Mouse (Mus musculus) spleen, embryonic (tissue): ENCODE results near the gene Mrap2.
"Not testable (repeated sequence)": the region's sequence is repeated elsewhere in the genome, so short reads cannot be mapped to it uniquely, and the experiment has no call there.

ENCODE experiments used
- CTCF ChIA-PET: fragments of 350-600 bp; sonication (Branson Sonifier 250); formaldehyde crosslinking; loops from one replicate; lab custom pipeline; 2022; lab: Charles Lee

The Mrap2 gene

GRCm38 (mm10) chr9:87144106-87144505 lies at the start of gene Mrap2:
Gene Mrap2 (plus strand): TSS chr9:87144306.
- CTCF ChIA-PET, result no interaction called here

GRCm38 (mm10) chr9:87097989-87098388 lies 46.1 kb upstream of the Mrap2 start:
- CTCF ChIA-PET, result no interaction called here

- CTCF ChIA-PET, result no interaction called here
These were observed 29.1 kb upstream of the Mrap2 start for GRCm38 (mm10) chr9:87115019-87115418.

GRCm38 (mm10) chr9:87115456-87115931 lies 28.6 kb upstream of the Mrap2 start:
- CTCF ChIA-PET, result no interaction called here

GRCm38 (mm10) chr9:87115978-87116377 lies 28.1 kb upstream of the Mrap2 start:
- CTCF ChIA-PET, result no interaction called here

- CTCF ChIA-PET, result no interaction called here
These were observed 25.1 kb upstream of the Mrap2 start for GRCm38 (mm10) chr9:87118996-87119395.

GRCm38 (mm10) chr9:87121956-87122493 lies 22.1 kb upstream of the Mrap2 start:
- CTCF ChIA-PET, result no interaction called here

- CTCF ChIA-PET, result not testable (repeated sequence)
These were observed 17.1 kb upstream of the Mrap2 start for GRCm38 (mm10) chr9:87127046-87127445.

- CTCF ChIA-PET, result no interaction called here
These were observed 8.1 kb upstream of the Mrap2 start for GRCm38 (mm10) chr9:87135765-87136558.

- CTCF ChIA-PET, result no interaction called here
These were observed 1.0 kb upstream of the Mrap2 start for GRCm38 (mm10) chr9:87143076-87143475.

GRCm38 (mm10) chr9:87144532-87144931 lies 426 bp downstream of the Mrap2 start:
- CTCF ChIA-PET, result no interaction called here

GRCm38 (mm10) chr9:87145180-87145579 lies 1.1 kb downstream of the Mrap2 start:
- CTCF ChIA-PET, result no interaction called here

- CTCF ChIA-PET, result no interaction called here
These were observed 1.6 kb downstream of the Mrap2 start for GRCm38 (mm10) chr9:87145671-87146070.

- CTCF ChIA-PET, result no interaction called here
These were observed 2.3 kb downstream of the Mrap2 start for GRCm38 (mm10) chr9:87146400-87146799.

GRCm38 (mm10) chr9:87147927-87148326 lies 3.8 kb downstream of the Mrap2 start:
- CTCF ChIA-PET, result no interaction called here

- CTCF ChIA-PET, result interaction anchor here (0.7 kb wide), 1 partner anchor 27 kb away, joined by 3 read pairs; no protein-coding TSS in a partner anchor
These were observed 8.7 kb downstream of the Mrap2 start for GRCm38 (mm10) chr9:87152641-87153325.

GRCm38 (mm10) chr9:87162559-87162958 lies 18.5 kb downstream of the Mrap2 start:
- CTCF ChIA-PET, result no interaction called here

- CTCF ChIA-PET, result no interaction called here
These were observed 23.1 kb downstream of the Mrap2 start for GRCm38 (mm10) chr9:87167001-87167830.

- CTCF ChIA-PET, result no interaction called here
These were observed 23.9 kb downstream of the Mrap2 start for GRCm38 (mm10) chr9:87168051-87168450.

GRCm38 (mm10) chr9:87169144-87169543 lies 25.0 kb downstream of the Mrap2 start:
- CTCF ChIA-PET, result no interaction called here

- CTCF ChIA-PET, result no interaction called here
These were observed 26.8 kb downstream of the Mrap2 start for GRCm38 (mm10) chr9:87170891-87171290.

GRCm38 (mm10) chr9:87171517-87171916 lies 27.4 kb downstream of the Mrap2 start:
- CTCF ChIA-PET, result no interaction called here
